Mouse (Mus musculus): ENCODE data around the gene Agbl1. TPM values are rescaled to one million over a fixed set of nuclear protein-coding genes. Genes with fewer than 3 reads are reported as not detected.
"Not testable (repeated sequence)": the region's sequence is repeated elsewhere in the genome, so short reads cannot be mapped to it uniquely, and the experiment has no call there.

The Agbl1 gene
- polyA plus RNA-seq, 1 experiment from 2014 or later = 0.08 TPM

DNA sequence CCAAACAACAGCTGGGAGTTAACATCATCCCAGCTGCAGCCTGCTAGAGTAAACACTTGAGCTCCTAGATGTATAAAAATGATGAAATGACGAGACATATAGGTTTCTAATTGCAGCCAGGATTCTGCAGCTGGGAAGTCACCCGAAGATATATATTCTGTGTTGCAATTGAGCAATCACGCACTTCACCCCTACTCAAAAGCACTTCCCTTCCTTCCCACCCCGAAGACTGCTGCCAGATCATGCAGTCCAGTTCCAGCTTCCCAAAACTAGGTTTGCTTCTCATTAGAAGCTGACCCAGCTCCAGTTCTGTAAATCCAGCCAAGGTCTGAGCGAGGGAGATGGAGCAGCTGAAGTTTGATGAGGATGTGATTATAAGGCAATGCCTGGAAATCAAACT is 431.4 kb downstream of the Agbl1 start:
- Histone ChIP-seq H3K27me3 (no peaks in the 10 kb centered on the region), H3K9me3 (replicated peaks) (no peaks in the 10 kb centered on the region), H3K9ac (no peak overlapping the region), H3K36me3 (no peaks in the 10 kb centered on the region), H3K4me3 (no peak overlapping the region), H3K4me1 (no peaks in the 10 kb centered on the region), H3K4me2 (replicated peaks) (no peak overlapping the region), H3K27ac (no peak overlapping the region)
- ATAC-seq (ENCODE audit: low FRiP score) = no peak
- 92% methylated on average over 5 of the region's 5 CpGs for WGBS

- H3K27me3 ChIP-seq = no peaks in the 10 kb centered on the region
- H3K27ac ChIP-seq = no peak overlapping the region
- H3K4me3 ChIP-seq = no peak overlapping the region
- H3K9me3 ChIP-seq (replicated peaks) = no peaks in the 10 kb centered on the region
- 45% methylated on average over 3 of the region's 3 CpGs for WGBS
- H3K9ac ChIP-seq = no peak overlapping the region
- ATAC-seq (ENCODE audit: low FRiP score) = peak; percentile 81; the same call in 1 of the 2 replicates
- H3K36me3 ChIP-seq = no peaks in the 10 kb centered on the region
- no peak overlapping the region for H3K4me2 ChIP-seq (replicated peaks)
- H3K4me1 ChIP-seq = 0 out of 2 replicates have a peak, but pooled peaks cover 3% of the 10 kb centered on the region
Measured at GRCm38 (mm10) chr7:76674856-76675255, 445.2 kb downstream of the Agbl1 start.

DNA sequence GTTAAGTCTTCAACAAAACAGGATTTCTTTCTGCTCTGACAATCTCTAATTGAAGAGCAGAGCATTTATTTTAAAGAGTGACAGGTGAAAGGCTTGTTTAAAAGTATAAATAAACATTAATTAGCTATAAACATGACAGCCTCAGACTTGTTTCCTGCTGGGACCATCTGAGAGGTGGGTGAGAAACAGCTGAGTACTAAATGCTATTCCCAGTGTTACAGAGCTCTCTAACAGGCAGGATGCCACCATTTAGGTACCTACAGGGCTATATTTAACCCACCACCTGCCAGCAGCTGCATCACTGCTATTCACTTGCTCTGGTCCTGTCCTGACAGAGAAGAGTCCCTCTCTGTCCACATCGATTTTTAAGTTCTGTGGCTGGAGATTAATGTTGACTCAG is 471.5 kb downstream of the Agbl1 start:
- Histone ChIP-seq H3K9me3 (replicated peaks) (no peaks in the 10 kb centered on the region), H3K4me3 (no peak overlapping the region), H3K9ac (no peak overlapping the region), H3K36me3 (no peaks in the 10 kb centered on the region), H3K27ac (no peak overlapping the region), H3K4me1 (no peaks in the 10 kb centered on the region), H3K4me2 (replicated peaks) (no peak overlapping the region), H3K27me3 (no peaks in the 10 kb centered on the region)
- ATAC-seq (ENCODE audit: low FRiP score) = no peak
- 68% methylated on average over 1 of the region's 1 CpGs for WGBS

DNA sequence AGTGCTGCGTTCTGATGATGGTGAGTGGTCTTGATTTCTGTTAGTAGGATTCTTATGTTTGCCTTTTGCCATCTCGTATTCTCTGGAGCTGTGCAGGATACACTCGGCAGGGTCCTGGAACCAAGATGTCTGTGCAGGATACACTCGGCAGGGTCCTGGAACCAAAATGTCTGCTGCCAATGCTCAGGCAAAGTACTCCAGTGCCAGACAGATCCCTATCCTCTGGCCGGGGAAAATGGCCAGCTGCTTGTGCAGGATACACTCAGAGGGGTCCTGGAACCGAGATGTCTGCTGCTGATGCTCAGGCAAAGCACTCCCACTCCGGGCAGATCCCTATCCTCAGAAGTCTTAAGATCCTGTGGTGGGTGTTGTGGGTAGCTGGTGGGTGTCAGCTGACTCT is 502.5 kb downstream of the Agbl1 start:
- H3K4me3 ChIP-seq; H3K4me1 ChIP-seq; H3K36me3 ChIP-seq; H3K27ac ChIP-seq; H3K9me3 ChIP-seq (replicated peaks); H3K9ac ChIP-seq; ATAC-seq (ENCODE audit: low FRiP score); H3K4me2 ChIP-seq (replicated peaks); H3K27me3 ChIP-seq: not testable (repeated sequence)
- 89% methylated on average over 7 of the region's 7 CpGs for WGBS

- Histone ChIP-seq H3K9ac (no peak overlapping the region), H3K27me3 (no peaks in the 10 kb centered on the region), H3K4me3 (no peak overlapping the region), H3K4me2 (replicated peaks) (no peak overlapping the region), H3K36me3 (no peaks in the 10 kb centered on the region), H3K4me1 (peaks cover 3% of the 10 kb centered on the region; the same call in 1 of the 2 replicates), H3K27ac (no peak overlapping the region), H3K9me3 (replicated peaks) (no peaks in the 10 kb centered on the region)
- WGBS = 42% methylated on average over 5 of the region's 5 CpGs
- ATAC-seq (ENCODE audit: low FRiP score) = no peak
Measured at GRCm38 (mm10) chr7:76777237-76777855, 547.7 kb downstream of the Agbl1 start.

DNA sequence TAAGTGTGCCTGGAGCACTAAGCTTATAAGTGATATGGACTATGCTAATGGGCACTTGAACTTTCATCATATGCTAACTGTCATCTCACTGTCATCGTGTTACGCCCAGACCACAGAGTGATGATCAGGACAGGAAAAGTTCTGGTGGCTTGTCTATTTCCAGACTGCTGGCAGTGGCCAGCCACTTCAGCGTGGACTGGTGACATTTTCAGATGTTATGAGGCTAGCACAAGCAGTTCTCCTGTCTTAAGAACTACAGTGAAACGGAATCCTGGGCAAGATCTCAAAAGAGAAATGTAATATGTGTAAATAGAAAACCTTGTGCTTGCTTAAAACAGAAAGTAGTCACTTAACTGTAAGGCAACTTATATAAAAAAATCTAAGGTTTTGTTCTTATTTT is 550.8 kb downstream of the Agbl1 start:
- Histone ChIP-seq H3K4me3 (no peak overlapping the region), H3K36me3 (no peaks in the 10 kb centered on the region), H3K27ac (no peak overlapping the region), H3K4me2 (replicated peaks) (no peak overlapping the region), H3K27me3 (no peaks in the 10 kb centered on the region), H3K9me3 (replicated peaks) (no peaks in the 10 kb centered on the region), H3K4me1 (peaks cover 3% of the 10 kb centered on the region; the same call in 1 of the 2 replicates), H3K9ac (no peak overlapping the region)
- 88% methylated on average over 4 of the region's 4 CpGs for WGBS
- no peak for ATAC-seq (ENCODE audit: low FRiP score)

DNA sequence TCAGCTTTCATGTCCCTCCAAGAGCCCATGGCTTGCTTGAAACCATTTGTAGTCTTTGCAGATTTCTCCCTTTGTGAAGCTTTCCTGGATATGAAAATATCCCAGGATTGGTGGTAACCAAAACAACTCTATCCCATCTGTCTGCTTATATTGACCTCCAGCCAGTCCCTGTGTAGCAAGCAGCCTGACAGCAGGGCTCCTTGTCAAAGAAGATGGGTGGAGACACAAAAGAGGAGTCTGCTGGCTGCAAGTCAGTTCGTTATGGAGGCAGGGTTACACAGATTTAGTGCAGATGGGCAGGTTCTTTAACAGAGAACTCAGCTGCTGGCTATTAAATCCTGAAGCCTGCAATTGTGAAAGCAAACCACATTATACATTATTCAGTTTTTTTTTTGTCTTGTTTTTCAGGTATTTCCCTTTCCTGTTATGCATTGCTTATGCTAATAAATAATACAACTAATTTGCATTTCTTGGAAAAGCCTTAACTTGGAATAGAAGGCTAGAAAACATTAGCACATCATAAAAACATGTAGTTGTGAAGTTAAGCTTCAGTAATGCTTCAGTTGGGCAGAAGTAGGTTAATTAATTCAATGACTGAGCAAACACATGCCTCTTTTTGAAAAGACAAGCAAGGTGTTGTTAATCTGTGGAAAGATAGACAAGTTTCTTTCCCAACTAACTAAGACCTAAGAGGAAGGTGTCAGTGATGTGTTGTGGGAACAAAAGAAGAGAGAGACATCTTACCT is 559.0 kb downstream of the Agbl1 start:
- Histone ChIP-seq H3K4me2 (replicated peaks) (no peak overlapping the region), H3K27me3 (no peaks in the 10 kb centered on the region), H3K9ac (no peak overlapping the region), H3K4me3 (no peak overlapping the region), H3K4me1 (peaks cover 4% of the 10 kb centered on the region; the same call in 1 of the 2 replicates), H3K9me3 (replicated peaks) (no peaks in the 10 kb centered on the region), H3K36me3 (no peaks in the 10 kb centered on the region), H3K27ac (0 out of 2 replicates have a peak overlapping the region, but pooled peaks have one; percentile 7)
- 0% methylated on average over 1 of the region's 1 CpGs for whole genome bisulfite sequencing
- no peak for ATAC-seq (ENCODE audit: low FRiP score)

- H3K4me1 ChIP-seq = peaks cover 4% of the 10 kb centered on the region; the same call in 1 of the 2 replicates
- H3K9me3 ChIP-seq (replicated peaks) = no peaks in the 10 kb centered on the region
- H3K27me3 ChIP-seq = no peaks in the 10 kb centered on the region
- no peaks in the 10 kb centered on the region for H3K36me3 ChIP-seq
- no peak overlapping the region for H3K9ac ChIP-seq
- WGBS = 71% methylated on average over 2 of the region's 2 CpGs
- no peak overlapping the region for H3K27ac ChIP-seq
- ATAC-seq (ENCODE audit: low FRiP score) = no peak
- no peak overlapping the region for H3K4me2 ChIP-seq (replicated peaks)
- no peak overlapping the region for H3K4me3 ChIP-seq
Measured at GRCm38 (mm10) chr7:76790041-76790440, 560.4 kb downstream of the Agbl1 start.

GRCm38 (mm10) chr7:76791247-76791646 is 561.6 kb downstream of the Agbl1 start:
- no peak overlapping the region for H3K27ac ChIP-seq
- no peaks in the 10 kb centered on the region for H3K36me3 ChIP-seq
- WGBS = 88% methylated on average over 4 of the region's 4 CpGs
- no peak overlapping the region for H3K4me2 ChIP-seq (replicated peaks)
- no peaks in the 10 kb centered on the region for H3K27me3 ChIP-seq
- peaks cover 4% of the 10 kb centered on the region; the same call in 1 of the 2 replicates for H3K4me1 ChIP-seq
- no peak for ATAC-seq (ENCODE audit: low FRiP score)
- H3K9me3 ChIP-seq (replicated peaks) = no peaks in the 10 kb centered on the region
- H3K4me3 ChIP-seq = no peak overlapping the region
- H3K9ac ChIP-seq = no peak overlapping the region

DNA sequence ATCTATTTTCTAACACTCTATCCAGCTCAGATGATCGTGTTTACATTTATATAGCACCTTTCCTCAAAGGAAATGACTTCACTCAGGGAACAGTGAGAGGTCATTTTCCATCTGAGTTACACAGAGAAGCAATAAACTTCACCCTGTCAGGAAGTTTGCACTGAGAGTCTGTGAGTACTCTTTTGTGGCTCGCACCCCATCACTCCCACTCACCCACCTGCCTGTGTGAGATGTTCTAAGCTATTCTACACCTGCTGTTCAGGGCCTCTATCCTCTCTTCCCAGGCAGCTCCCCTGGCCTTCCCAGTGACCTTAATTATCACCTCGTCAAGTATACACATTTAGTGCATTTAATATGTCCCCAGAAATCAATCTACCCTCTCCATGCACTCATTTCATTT is 580.3 kb downstream of the Agbl1 start:
- H3K36me3 ChIP-seq = no peaks in the 10 kb centered on the region
- no peak overlapping the region for H3K4me2 ChIP-seq (replicated peaks)
- H3K4me1 ChIP-seq = no peaks in the 10 kb centered on the region
- no peak overlapping the region for H3K4me3 ChIP-seq
- H3K9me3 ChIP-seq (replicated peaks) = no peaks in the 10 kb centered on the region
- no peak for ATAC-seq (ENCODE audit: low FRiP score)
- 64% methylated on average over 3 of the region's 3 CpGs for whole genome bisulfite sequencing
- no peaks in the 10 kb centered on the region for H3K27me3 ChIP-seq
- H3K9ac ChIP-seq = no peak overlapping the region
- H3K27ac ChIP-seq = no peak overlapping the region

GRCm38 (mm10) chr7:76820571-76820970 is 590.9 kb downstream of the Agbl1 start:
- WGBS = 75% methylated on average over 2 of the region's 2 CpGs

DNA sequence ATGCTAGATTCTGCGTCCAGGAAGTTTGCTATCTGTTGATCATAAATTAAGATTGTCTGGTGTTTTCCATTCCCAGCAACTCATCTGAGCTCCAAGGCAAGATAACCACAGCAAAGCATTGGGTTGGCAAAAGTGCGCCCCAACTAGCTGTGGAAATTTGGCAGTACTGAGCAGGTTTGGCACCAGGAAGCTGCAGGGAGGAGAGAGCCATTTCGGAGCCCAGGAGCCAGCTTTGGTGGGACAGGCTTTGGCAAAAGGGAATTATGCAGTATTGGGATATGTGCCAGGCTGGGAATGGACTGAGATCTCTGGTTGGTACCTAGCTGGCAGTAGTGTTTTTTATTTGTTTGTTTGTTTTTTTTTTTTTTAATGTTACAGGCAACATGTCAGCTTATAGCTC is 612.5 kb downstream of the Agbl1 start:
- ATAC-seq (ENCODE audit: low FRiP score) = no peak
- Histone ChIP-seq H3K4me2 (replicated peaks) (no peak overlapping the region), H3K4me1 (no peaks in the 10 kb centered on the region), H3K9me3 (replicated peaks) (no peaks in the 10 kb centered on the region), H3K4me3 (no peak overlapping the region), H3K27ac (no peak overlapping the region), H3K27me3 (no peaks in the 10 kb centered on the region), H3K36me3 (no peaks in the 10 kb centered on the region), H3K9ac (no peak overlapping the region)
- WGBS = 88% methylated on average over 3 of the region's 3 CpGs

More at GRCm38 (mm10) chr7:76820571-76820970, 590.9 kb downstream of the Agbl1 start:
- Histone ChIP-seq H3K9me3 (replicated peaks) (no peaks in the 10 kb centered on the region), H3K9ac (no peak overlapping the region), H3K4me1 (no peaks in the 10 kb centered on the region), H3K27me3 (no peaks in the 10 kb centered on the region), H3K4me2 (replicated peaks) (no peak overlapping the region), H3K36me3 (no peaks in the 10 kb centered on the region), H3K4me3 (no peak overlapping the region), H3K27ac (no peak overlapping the region)
- ATAC-seq (ENCODE audit: low FRiP score) = no peak

Data from hindbrain, embryonic 12.5 days (tissue).